Mouse (Mus musculus) cortical plate, adult 2 months (tissue): ENCODE data around the gene Lgr4. TPM values are rescaled to one million over a fixed set of nuclear protein-coding genes. Genes with fewer than 3 reads are reported as not detected.

Source experiments
- H3K27ac ChIP-seq: fragments of 200-500 bp; 2 replicates; pipeline ENCODE4 v1.5.1; 2012; ENCODE audit warnings: low read length, control low read depth, inconsistent platforms; ENCODE audit not compliant: insufficient read depth
- H3K4me1 ChIP-seq: fragments of 200-500 bp; 2 replicates; pipeline ENCODE4 v1.6.1; 2011; ENCODE audit warnings: low read length; ENCODE audit not compliant: control insufficient read depth, insufficient read depth
- H3K4me3 ChIP-seq: fragments of 200-500 bp; 2 replicates; pipeline ENCODE4 v1.5.1; 2011; ENCODE audit warnings: mild to moderate bottlenecking, low read length, control low read depth; ENCODE audit not compliant: insufficient read depth
- CTCF ChIP-seq: fragments of 200-500 bp; IDR thresholded peaks from 2 replicates; pipeline ENCODE4 v1.5.1; 2011; ENCODE audit warnings: mild to moderate bottlenecking, control low read depth, low read length; ENCODE audit not compliant: insufficient read depth; ENCODE audit errors: extremely low read depth
- POLR2A ChIP-seq: fragments of 200-500 bp; IDR thresholded peaks from 2 replicates; pipeline ENCODE4 v1.6.1; 2011; ENCODE audit warnings: mild to moderate bottlenecking, low read length, control low read depth; ENCODE audit not compliant: insufficient read depth; ENCODE audit errors: extremely low read depth
- polyA plus RNA-seq: library from polyadenylated mRNA; depleted of rRNA; stranded (reverse); fragments of >200 nt; gene quantifications from 2 replicates; pipeline ENCODE4 v1.2.3, GENCODE M21; 2012

The Lgr4 gene
- polyA plus RNA-seq, 1 experiment, result 15.4 TPM

GRCm38 (mm10) chr2:110004668-110005067 lies 87.2 kb downstream of the Lgr4 start:
- TF ChIP-seq CTCF, result no peak
- no peak for TF ChIP-seq POLR2A
- H3K27ac ChIP-seq, result no peak overlapping the region

GRCm38 (mm10) chr2:110005164-110005563 lies 87.7 kb downstream of the Lgr4 start:
- H3K27ac ChIP-seq, result no peak overlapping the region
- no peak for TF ChIP-seq POLR2A
- no peak for TF ChIP-seq CTCF
- H3K4me3 ChIP-seq, result no peak overlapping the region
- H3K4me1 ChIP-seq, result no peaks in the 10 kb centered on the region

More at GRCm38 (mm10) chr2:110004668-110005067, 87.2 kb downstream of the Lgr4 start:
- H3K4me3 ChIP-seq, result no peak overlapping the region
- no peaks in the 10 kb centered on the region for H3K4me1 ChIP-seq

DNA sequence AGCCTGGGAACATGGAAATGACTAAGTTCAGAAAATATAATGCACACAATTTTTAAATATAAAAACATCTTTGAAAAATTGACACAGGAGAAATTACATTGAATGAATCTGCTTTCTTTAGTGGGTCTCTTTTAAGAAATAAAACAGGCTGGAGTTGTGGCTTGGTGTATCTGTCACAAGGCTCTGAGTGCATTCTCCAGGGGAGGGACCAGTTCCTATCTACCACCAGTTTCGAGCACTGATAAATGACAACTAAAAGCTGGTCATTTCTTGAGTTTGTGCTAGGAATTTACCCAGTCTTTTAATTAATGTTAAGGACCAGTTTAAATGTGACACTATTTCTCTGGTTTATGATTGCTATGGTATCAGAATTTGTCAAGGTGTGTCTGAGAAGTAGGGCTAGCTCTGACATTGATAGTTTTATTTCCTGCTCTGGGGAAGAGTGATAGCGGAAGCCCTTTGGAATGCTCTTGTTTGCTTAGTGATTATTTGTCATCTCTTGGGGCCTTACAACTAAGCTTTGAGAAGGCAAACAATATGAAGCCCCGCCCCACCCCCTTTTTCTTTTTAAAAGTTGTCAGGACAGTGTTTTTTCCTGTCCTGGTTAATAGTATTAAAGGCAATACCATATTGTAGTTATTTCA lies 88.3 kb downstream of the Lgr4 start:
- H3K4me1 ChIP-seq, result no peaks in the 10 kb centered on the region
- TF ChIP-seq POLR2A, result no peak
- no peak overlapping the region for H3K4me3 ChIP-seq
- no peak overlapping the region for H3K27ac ChIP-seq

DNA sequence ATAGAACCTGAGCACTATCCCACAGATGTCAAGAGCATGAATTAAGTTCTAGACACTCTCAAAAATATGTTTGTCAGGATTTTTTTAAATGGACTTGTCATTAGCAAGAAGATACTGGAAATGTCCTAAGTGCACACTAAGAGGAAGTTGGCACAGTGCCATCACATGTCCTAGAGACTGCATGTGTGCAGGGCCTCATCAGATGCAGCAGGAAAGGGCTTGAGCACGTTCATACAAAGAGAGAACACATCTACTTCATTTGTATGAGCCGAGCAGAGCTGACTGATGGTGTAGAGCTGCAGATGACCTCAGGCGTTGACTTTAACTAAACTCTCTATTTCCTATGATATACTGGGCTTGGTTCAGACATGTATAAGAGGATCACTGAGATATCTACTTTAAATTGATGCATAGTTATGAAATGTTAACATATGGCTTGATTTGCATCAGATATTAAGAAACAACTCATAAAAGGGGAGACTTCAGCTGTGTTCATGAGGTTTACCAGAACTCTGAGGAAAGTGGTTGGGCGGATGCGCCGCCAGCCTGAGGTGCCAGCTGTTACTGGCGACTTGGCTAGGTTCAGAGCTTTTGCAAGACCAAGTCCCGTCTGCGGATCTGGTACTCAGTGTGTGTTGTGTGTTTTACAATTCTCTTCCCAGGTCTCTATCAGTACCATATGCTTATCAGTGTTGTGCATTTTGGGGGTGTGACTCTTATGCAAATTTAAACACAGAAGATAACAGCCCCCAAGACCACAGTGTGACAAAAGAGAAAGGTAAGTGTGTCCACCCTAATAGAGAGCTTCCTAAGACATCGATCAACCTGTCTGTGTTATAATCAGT lies 90.2 kb downstream of the Lgr4 start:
- Histone ChIP-seq H3K4me1 (no peaks in the 10 kb centered on the region), H3K27ac (no peak overlapping the region), H3K4me3 (no peak overlapping the region)
- TF ChIP-seq CTCF (no peak), POLR2A (no peak)

GRCm38 (mm10) chr2:110009449-110009848 lies 92.0 kb downstream of the Lgr4 start:
- H3K27ac ChIP-seq, result no peak overlapping the region
- TF ChIP-seq CTCF (no peak), POLR2A (no peak)
- no peaks in the 10 kb centered on the region for H3K4me1 ChIP-seq
- H3K4me3 ChIP-seq, result no peak overlapping the region

- H3K4me3 ChIP-seq, result no peak overlapping the region
- H3K4me1 ChIP-seq, result peaks cover 1% of the 10 kb centered on the region; the same call in 1 of the 2 replicates
- TF ChIP-seq CTCF (no peak), POLR2A (no peak)
- no peak overlapping the region for H3K27ac ChIP-seq
These were observed 94.8 kb downstream of the Lgr4 start for GRCm38 (mm10) chr2:110012184-110012725.

DNA sequence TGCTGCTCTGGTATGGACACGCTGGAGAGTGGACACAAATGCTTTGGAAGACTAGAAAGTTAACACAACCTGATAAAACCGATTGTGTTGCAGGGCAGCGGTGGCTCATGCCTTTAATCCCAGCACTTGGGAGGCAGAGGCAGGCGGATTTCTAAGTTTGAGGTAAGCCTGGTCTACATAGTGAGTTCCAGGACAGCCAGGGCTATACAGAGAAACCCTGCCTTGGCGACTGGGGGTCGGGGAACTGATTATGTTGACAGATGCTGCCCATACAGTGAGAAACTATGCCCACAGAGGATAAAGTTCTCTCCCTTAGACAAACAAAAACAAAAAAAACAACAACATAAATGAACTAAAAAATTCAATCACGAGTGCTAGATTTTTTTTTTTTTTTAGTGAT lies 99.6 kb downstream of the Lgr4 start:
- H3K4me3 ChIP-seq, result peak overlapping the region; percentile 85; the same call in 1 of the 2 replicates
- TF ChIP-seq POLR2A (no peak), CTCF (no peak)
- H3K4me1 ChIP-seq, result peaks cover 3% of the 10 kb centered on the region
- no peak overlapping the region for H3K27ac ChIP-seq

DNA sequence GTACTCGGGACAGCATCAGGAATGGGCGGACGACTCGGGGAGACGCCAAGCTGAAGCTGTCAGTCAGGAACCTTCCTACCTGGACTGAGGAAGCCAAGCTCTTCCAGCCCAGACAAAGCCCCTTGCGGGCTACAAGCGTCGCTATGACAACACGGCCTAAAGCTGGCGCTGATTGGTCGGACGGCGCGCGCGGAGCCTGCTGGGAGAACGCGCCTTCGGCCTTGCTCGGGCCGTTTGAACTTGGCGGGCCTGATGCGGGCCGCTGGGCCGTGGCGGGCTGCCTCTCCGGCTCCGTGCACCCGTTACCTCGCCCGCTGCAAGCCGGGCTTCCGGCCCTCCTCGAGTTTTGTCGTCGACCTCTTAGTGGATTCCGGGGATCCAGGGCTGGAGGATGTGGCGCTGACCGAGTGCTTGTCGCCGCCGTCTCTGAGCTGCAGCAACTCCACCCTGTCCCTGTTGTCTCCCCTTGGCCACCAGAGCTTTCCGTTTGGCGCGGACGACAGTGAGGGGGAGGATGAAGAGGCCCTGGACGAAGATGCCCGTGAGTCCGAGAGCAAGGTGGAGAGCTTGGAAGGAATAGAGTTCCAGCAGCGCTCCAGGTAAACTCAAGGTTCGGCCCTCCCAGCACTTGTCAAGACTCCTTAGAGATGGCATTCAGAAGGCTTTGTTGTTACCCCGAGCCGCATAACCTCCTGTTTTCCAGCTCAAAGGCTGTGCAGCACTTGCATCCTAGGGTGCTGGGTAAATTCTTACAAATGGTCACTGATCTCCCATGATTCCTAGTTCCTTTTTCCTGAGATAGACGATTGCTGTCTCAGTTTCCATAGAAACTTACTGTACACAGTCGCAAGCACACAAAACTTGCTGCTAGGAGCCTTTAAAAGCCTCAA lies 100.4 kb downstream of the Lgr4 start, which contains the start of gene Ccdc34:
TSS of gene Ccdc34 (plus strand) at position 202 of the 890 bp plus-strand sequence.
- Histone ChIP-seq H3K4me1 (peaks cover 3% of the 10 kb centered on the region), H3K27ac (0 out of 2 replicates have a peak within 1 kb of the TSS, but pooled peaks have one; percentile 37), H3K4me3 (peak within 1 kb of the TSS; percentile 85)
- TF ChIP-seq POLR2A (peak; percentile 88), CTCF (no peak)

DNA sequence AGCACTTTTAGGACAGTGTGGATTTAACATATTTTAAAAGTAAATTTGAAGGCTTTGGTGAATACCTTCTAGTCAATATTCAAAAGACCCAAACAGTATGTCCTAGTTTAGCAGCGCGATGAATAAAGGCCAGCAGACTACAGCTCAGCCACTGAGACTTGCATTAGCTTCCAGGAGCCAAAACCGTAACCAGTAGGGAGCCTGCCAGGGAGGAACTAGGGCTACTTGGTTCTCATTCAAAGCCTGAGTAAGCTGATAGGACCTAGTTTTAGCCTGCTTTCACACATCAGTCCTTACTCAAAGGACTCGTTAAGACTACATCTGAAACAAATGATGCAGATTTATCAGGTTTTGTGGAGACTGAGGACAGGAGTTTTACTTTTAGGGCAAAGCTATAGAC lies 102.2 kb downstream of the Lgr4 start:
- TF ChIP-seq POLR2A (no peak), CTCF (no peak)
- Histone ChIP-seq H3K4me1 (peaks cover 3% of the 10 kb centered on the region), H3K27ac (no peak overlapping the region), H3K4me3 (no peak overlapping the region)

- H3K27ac ChIP-seq, result no peak overlapping the region
- TF ChIP-seq CTCF (no peak), POLR2A (no peak)
- peaks cover 3% of the 10 kb centered on the region for H3K4me1 ChIP-seq
- H3K4me3 ChIP-seq, result no peak overlapping the region
These were observed 103.0 kb downstream of the Lgr4 start for GRCm38 (mm10) chr2:110020430-110020829.
